Mouse (Mus musculus) embryonic facial prominence, embryonic 12.5 days (tissue): ENCODE measurements around the gene Tanc2. TPM values are rescaled to one million over a fixed set of nuclear protein-coding genes. Genes with fewer than 3 reads are reported as not detected.

Experiments used
- ATAC-seq: fragments of 200-750 bp; cut with Nextera tagmentation; 2 replicates; pipeline ENCODE4 v1.8.0; 2017; ENCODE audit not compliant: insufficient number of reproducible peaks, insufficient read depth, low FRiP score, low TSS enrichment
- H3K27ac ChIP-seq: fragments of 300-500 bp; sonication (generic); 2 replicates; pipeline ENCODE4 v1.5.1; 2016; ENCODE audit warnings: mild to moderate bottlenecking
- H3K27me3 ChIP-seq: fragments of 300-500 bp; sonication (generic); 2 replicates; pipeline ENCODE4 v1.6.1; 2016; ENCODE audit warnings: mild to moderate bottlenecking, moderate library complexity
- H3K36me3 ChIP-seq: fragments of 300-500 bp; sonication (generic); 2 replicates; pipeline ENCODE4 v1.6.1; 2016; ENCODE audit warnings: mild to moderate bottlenecking
- H3K4me1 ChIP-seq: fragments of 300-500 bp; sonication (generic); 2 replicates; pipeline ENCODE4 v1.6.1; 2016
- H3K4me2 ChIP-seq: fragments of 300-500 bp; sonication (generic); replicated peaks from 2 replicates; pipeline ENCODE4 v1.6.1; 2016; ENCODE audit warnings: mild to moderate bottlenecking, moderate library complexity
- H3K4me3 ChIP-seq: fragments of 300-500 bp; sonication (generic); 2 replicates; pipeline ENCODE4 v1.5.1; 2016; ENCODE audit warnings: mild to moderate bottlenecking
- H3K9ac ChIP-seq: fragments of 300-500 bp; sonication (generic); 2 replicates; pipeline ENCODE4 v1.6.1; 2016; ENCODE audit warnings: mild to moderate bottlenecking, moderate library complexity
- H3K9me3 ChIP-seq: fragments of 300-500 bp; sonication (generic); 2 replicates; pipeline ENCODE4 v1.6.1; 2016; ENCODE audit warnings: mild to moderate bottlenecking, moderate library complexity
- WGBS: fragments of 180-500 bp; shearing (Covaris S2); methylation state at CpG from one replicate; pipeline ENCODE4 v1.1.7; 2016; 5-methylcytosine and 5-hydroxymethylcytosine counted together
- polyA plus RNA-seq: library from polyadenylated mRNA; unstranded; fragments of >200 nt; fragmentation: Nextera tagmentation; extraction: Ambion mirVana; gene quantifications from 2 replicates; pipeline ENCODE4 v1.2.1, GENCODE M21; 2016

Gene Tanc2
- polyA plus RNA-seq, 1 experiment from 2014 or later, result 12.9 TPM

DNA sequence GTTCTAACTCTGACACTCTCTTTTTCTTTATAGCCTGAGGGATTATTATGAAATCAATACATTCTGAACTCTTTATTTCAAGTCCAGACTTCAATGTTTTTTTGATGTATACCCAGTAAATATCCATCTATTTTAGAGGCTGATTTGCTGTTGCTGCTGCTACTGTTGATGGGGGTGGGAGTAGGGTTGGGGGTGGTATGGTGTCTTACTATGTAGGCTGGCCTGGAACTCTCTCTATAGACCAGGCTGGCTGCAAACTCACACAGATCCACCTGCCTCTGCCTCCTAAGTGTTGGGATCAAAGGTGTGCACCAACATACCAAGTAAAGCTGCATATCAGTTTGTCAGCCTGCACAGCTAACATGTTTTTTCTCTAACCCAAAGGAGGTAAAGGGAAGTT lies 321.4 kb downstream of the Tanc2 start:
- no peak overlapping the region for H3K4me2 ChIP-seq
- no peaks in the 10 kb centered on the region for H3K27me3 ChIP-seq
- no peak overlapping the region for H3K27ac ChIP-seq
- no peak overlapping the region for H3K4me3 ChIP-seq
- H3K4me1 ChIP-seq, result no peaks in the 10 kb centered on the region
- no peaks in the 10 kb centered on the region for H3K9me3 ChIP-seq
- no peak overlapping the region for H3K9ac ChIP-seq
- H3K36me3 ChIP-seq, result 0 out of 2 replicates have a peak, but pooled peaks cover 5% of the 10 kb centered on the region
- ATAC-seq, result no peak

DNA sequence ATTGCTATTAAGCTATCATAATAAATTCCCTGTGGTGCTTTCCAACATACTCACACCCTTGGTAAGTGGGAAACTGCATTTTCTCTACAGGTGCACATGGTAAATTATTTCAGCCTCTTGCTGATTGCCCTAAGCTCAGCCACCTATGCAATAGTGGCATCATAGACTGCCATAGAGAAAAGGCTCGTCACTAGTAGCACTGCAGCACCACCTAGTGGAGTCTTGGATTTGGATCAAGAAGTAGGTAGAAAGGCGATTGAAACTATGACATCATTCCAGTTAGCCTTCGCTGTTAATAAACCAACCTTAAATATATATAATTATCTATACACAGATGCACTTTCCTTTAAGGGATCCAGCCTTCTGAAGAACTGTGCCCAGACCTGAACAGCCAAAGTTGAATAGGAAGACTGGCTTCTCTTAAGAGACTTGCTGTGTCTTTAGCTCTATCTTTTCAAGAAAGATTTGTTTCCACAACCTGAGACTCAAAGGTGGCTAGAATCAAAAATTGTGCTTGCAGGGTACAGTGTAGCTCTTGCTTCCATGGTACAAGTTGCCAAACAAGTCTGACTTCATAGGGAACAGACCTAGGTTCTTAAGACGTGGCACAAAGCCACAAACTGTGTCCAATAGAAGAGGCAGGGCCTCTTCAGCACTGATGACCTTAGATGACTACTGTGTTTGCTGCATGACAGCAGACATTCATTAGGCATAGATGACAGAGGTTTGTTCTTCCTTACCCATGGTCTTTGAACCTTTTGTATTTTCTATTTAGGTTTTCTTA lies 322.0 kb downstream of the Tanc2 start:
- Histone ChIP-seq H3K4me2 (no peak overlapping the region), H3K27ac (no peak overlapping the region), H3K4me1 (no peaks in the 10 kb centered on the region), H3K27me3 (no peaks in the 10 kb centered on the region), H3K4me3 (no peak overlapping the region), H3K9me3 (no peaks in the 10 kb centered on the region), H3K9ac (no peak overlapping the region), H3K36me3 (0 out of 2 replicates have a peak, but pooled peaks cover 8% of the 10 kb centered on the region)
- 31% methylated on average over 4 of the region's 4 CpGs for whole genome bisulfite sequencing
- no peak for ATAC-seq

DNA sequence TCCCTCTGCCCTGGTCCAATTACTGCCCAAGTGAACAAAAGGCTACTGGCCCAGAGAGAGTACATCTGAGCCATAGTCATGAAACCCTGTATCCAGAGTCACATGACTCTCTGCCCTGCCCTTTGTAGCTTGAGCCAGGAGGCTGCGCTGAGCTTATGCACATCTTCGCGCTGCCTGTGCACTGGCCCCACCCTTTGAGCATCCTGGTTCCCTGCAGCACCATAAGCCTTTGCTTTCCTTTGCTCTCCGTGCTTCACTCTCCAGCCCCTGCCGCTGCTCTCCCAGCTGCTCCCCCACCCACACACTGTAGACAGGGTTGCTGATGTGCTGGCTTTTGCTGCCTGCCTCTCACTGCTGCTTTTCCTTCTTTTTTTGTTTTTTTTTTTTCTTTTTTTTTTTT lies 323.8 kb downstream of the Tanc2 start:
- Histone ChIP-seq H3K4me3 (no peak overlapping the region), H3K27me3 (no peaks in the 10 kb centered on the region), H3K36me3 (0 out of 2 replicates have a peak, but pooled peaks cover 15% of the 10 kb centered on the region), H3K4me2 (no peak overlapping the region), H3K27ac (no peak overlapping the region), H3K9me3 (no peaks in the 10 kb centered on the region), H3K9ac (no peak overlapping the region), H3K4me1 (no peaks in the 10 kb centered on the region)
- 57% methylated on average over 5 of the region's 5 CpGs for WGBS
- no peak for ATAC-seq

DNA sequence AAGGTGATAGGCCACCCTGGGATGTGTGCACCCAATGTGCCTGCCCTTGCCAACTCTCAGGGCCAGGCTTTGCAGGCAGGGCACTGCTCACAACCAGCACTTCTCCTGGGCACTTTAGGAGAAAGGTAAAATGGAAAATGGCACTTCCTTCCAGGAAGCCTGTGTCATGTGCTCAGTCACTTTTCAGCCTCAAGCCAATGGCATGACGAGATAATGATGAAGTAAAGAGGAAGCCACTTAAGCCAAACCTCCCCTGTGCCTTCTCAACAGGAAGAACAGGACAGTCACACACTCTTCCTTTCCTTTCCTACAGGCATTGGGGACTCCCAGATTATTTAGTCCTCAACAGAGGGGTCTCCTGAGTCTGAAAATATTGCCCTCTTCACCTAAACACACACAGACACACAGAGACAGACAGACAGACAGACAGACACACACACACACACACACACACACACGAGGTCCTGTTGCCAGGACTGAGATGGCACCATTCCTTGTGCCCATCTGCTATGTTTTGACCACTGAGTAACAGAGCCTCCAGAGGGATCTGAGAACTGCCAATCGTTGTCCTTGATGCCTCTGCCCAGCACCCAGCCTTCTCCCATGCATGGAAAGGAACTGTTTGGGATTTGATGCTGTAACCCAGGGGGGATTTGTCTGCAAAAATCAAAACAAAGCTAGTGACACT lies 330.5 kb downstream of the Tanc2 start:
- WGBS, result 78% methylated on average over 3 of the region's 3 CpGs
- H3K36me3 ChIP-seq, result peaks cover 44% of the 10 kb centered on the region
- no peak overlapping the region for H3K27ac ChIP-seq

DNA sequence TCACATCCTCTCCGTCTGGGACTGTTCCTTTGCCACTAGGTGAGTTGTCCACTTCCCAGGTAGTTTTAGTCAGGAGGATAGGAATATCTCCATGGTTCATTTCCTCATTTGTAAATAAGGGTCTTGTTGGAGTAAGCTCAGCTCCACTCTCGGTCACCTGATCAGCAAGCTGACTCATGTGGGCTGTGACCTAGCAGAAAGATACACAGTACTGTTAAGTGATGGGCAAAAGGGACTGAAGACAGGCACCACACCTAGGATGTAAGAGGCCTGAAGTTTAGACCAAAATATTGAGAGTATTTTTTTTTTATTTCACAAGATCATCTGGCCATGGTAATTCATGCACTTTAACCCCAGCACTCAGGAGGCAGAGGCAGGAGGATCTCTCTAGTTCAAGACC lies 331.1 kb downstream of the Tanc2 start:
- ATAC-seq, result no peak
- H3K9me3 ChIP-seq, result no peaks in the 10 kb centered on the region

More for the DNA sequence above, 330.5 kb downstream of the Tanc2 start:
- no peak for ATAC-seq
- no peaks in the 10 kb centered on the region for H3K9me3 ChIP-seq
- no peak overlapping the region for H3K4me3 ChIP-seq
- no peak overlapping the region for H3K9ac ChIP-seq
- no peaks in the 10 kb centered on the region for H3K4me1 ChIP-seq
- no peaks in the 10 kb centered on the region for H3K27me3 ChIP-seq
- H3K4me2 ChIP-seq, result no peak overlapping the region

DNA sequence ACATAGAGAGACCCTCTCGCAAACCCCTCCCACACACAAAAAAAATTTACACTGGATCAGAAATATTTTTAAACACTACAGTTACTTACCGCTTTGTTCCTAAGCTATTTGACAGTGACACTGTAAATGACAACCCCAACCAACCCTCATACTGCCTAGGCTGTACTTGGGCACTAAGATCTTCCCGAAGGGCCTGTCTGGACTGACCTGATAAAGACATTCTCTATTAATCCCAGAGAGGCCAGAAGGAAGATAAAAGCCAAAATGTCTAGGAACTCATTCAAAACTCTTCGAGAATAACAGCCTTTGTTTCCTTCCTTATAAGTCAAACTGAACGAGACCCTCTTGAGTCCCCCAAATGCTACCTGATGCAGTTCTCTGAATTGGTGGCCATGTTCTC lies 331.5 kb downstream of the Tanc2 start:
- no peak overlapping the region for H3K4me3 ChIP-seq
- H3K9me3 ChIP-seq, result no peaks in the 10 kb centered on the region
- ATAC-seq, result no peak
- 95% methylated on average over 5 of the region's 5 CpGs for WGBS
- peaks cover 41% of the 10 kb centered on the region for H3K36me3 ChIP-seq
- H3K4me2 ChIP-seq, result no peak overlapping the region
- no peaks in the 10 kb centered on the region for H3K27me3 ChIP-seq
- H3K27ac ChIP-seq, result no peak overlapping the region
- no peak overlapping the region for H3K9ac ChIP-seq
- H3K4me1 ChIP-seq, result no peaks in the 10 kb centered on the region

More for the DNA sequence above, 331.1 kb downstream of the Tanc2 start:
- H3K9ac ChIP-seq, result no peak overlapping the region
- no peaks in the 10 kb centered on the region for H3K27me3 ChIP-seq
- WGBS, result 93% methylated on average over 2 of the region's 2 CpGs
- no peak overlapping the region for H3K27ac ChIP-seq
- H3K4me2 ChIP-seq, result no peak overlapping the region
- H3K4me3 ChIP-seq, result no peak overlapping the region
- H3K36me3 ChIP-seq, result peaks cover 44% of the 10 kb centered on the region
- no peaks in the 10 kb centered on the region for H3K4me1 ChIP-seq

DNA sequence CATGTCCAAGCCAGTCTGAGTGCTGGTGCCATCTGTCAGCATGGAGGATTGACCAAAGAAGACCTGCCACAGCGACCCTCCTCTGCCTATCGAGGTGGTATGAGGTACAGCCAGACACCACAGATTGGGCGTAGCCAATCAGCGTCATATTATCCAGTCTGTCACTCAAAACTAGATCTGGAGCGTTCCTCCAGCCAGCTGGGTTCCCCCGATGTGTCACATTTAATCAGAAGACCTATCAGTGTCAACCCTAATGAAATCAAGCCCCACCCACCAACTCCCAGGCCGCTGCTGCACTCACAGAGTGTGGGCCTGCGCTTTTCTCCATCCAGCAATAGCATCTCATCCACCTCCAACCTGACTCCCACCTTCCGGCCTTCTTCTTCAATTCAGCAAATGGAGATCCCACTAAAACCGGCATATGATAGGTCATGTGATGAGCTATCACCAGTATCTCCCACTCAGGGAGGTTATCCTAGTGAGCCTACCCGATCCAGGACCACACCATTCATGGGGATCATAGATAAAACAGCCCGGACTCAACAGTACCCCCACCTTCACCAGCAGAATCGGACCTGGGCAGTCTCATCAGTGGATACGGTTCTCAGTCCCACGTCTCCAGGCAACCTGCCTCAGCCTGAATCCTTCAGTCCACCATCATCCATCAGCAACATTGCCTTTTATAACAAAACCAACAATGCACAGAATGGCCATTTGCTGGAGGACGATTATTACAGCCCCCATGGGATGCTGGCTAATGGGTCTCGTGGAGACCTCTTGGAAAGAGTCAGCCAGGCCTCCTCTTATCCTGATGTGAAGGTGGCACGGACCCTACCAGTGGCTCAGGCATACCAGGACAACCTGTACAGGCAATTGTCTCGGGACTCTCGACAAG lies 333.2 kb downstream of the Tanc2 start:
- WGBS, result 90% methylated on average over 20 of the region's 20 CpGs
- Histone ChIP-seq H3K4me1 (no peaks in the 10 kb centered on the region), H3K27me3 (no peaks in the 10 kb centered on the region), H3K4me2 (no peak overlapping the region), H3K4me3 (no peak overlapping the region), H3K9me3 (no peaks in the 10 kb centered on the region), H3K9ac (no peak overlapping the region), H3K36me3 (peaks cover 33% of the 10 kb centered on the region), H3K27ac (no peak overlapping the region)
- no peak for ATAC-seq

DNA sequence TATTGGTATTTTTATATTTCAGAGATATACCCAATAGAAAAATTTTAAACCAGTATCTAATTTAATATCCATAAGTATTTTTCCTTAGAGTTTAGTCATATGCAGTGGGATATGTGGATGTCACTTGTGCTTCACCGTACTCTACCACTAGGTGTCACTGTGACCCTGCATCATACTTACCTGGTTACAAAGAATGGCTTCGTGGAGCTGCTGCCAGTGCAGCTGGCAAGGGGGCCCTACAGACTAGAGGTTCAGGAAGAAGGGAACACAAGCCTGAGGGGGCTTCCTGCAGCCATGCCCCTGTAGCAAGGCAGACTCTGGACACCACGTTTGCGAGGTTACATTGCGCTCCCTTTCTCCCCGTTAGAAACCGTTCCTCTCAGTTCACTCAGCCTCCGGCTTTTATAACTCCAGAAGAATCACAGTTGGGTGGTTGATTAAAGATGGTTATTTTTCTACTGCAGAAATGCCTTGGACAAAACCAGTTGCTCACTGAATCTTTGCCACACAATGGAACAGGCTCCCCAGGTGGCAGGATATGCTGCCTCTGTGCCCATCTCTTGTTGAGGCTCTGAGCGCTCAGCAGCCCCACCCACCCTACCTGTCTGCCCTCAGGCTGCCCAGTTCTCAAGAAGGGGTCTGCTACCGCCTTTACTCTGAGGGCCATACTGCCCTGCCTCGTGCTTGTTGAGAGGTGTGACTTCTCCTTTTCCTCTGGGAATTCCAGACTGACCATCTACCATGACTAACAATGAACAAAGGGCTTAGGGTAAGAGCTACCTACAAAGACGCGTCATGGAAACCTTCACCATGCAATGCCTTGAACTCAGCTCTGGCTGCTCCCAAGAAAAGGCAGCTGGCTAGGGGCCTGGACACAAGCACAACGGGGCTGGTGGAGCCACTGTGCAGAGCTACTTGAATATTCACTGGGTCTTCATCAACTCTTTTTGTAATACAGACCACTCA lies 337.6 kb downstream of the Tanc2 start:
- Histone ChIP-seq H3K36me3 (peaks cover 10% of the 10 kb centered on the region), H3K9ac (no peak overlapping the region), H3K4me1 (no peaks in the 10 kb centered on the region), H3K27ac (no peak overlapping the region), H3K4me3 (no peak overlapping the region), H3K4me2 (no peak overlapping the region), H3K27me3 (no peaks in the 10 kb centered on the region), H3K9me3 (no peaks in the 10 kb centered on the region)
- WGBS, result 54% methylated on average over 14 of the region's 14 CpGs
- ATAC-seq, result no peak

DNA sequence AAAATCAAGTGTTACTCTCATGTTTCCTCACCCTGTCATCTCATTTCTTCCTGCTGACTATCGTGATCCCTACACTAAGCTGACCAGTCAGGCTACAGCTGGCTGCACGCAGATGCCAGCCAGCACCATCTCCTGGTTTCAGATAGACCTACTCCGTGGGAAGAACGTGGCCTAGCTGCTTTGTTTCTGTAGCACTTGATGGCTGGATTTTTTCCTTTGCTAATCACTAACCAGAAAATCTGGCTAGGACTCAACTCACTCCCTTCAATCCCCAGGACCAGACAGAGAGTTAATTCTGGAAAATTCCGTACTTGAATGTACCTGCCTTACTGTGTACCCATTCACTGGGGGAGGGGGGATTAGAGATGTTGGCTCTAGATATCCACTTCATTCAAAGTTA lies 338.4 kb downstream of the Tanc2 start:
- Histone ChIP-seq H3K9me3 (no peaks in the 10 kb centered on the region), H3K27me3 (no peaks in the 10 kb centered on the region), H3K4me3 (no peak overlapping the region), H3K4me2 (no peak overlapping the region), H3K9ac (no peak overlapping the region), H3K36me3 (peaks cover 3% of the 10 kb centered on the region), H3K4me1 (no peaks in the 10 kb centered on the region), H3K27ac (no peak overlapping the region)
- 68% methylated on average over 5 of the region's 5 CpGs for WGBS
- ATAC-seq, result no peak

DNA sequence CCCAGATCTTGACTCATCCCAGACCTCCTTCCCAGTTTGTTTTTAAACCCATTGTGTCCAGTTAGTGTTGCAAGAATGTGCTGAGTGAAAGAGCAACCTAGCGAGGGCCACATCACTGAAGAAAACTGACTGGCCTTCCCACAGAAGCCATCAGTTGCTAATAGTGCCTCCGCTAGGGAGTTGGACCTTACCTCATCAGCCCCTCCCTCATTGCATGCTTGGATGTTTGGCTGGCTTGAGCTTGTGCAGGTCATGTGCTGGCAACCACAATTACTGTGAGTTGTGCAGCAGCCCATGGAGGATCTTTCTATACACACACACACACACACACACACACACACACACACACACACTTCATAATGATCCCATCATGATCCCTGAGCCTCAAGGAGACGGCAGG lies 341.6 kb downstream of the Tanc2 start:
- Histone ChIP-seq H3K4me2 (no peak overlapping the region), H3K36me3 (no peaks in the 10 kb centered on the region), H3K9ac (no peak overlapping the region), H3K4me1 (peaks cover 3% of the 10 kb centered on the region; the same call in 1 of the 2 replicates), H3K4me3 (no peak overlapping the region), H3K27me3 (no peaks in the 10 kb centered on the region), H3K9me3 (no peaks in the 10 kb centered on the region), H3K27ac (no peak overlapping the region)
- 84% methylated on average over 3 of the region's 3 CpGs for WGBS
- no peak for ATAC-seq

DNA sequence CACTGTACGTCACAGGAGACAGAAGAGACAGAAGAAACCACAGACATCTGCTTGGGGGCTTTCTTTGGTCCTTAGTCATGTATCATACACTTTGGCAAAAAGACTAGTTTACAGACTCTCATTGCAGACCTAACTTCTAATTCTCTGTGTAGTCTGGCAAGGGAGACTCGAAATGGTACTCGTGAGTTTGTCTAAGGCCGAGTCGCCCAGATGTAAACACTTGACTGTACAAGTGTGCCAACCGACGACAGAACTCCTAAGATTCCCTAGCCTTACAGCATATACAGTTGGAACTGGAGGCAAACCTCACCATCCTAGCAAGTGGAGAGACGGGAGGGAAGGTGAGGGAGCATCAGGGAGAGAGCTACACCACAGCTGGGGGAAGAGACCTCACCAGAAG lies 344.0 kb downstream of the Tanc2 start:
- H3K27ac ChIP-seq, result no peak overlapping the region
- ATAC-seq, result no peak
- H3K27me3 ChIP-seq, result peaks cover 3% of the 10 kb centered on the region; the same call in 1 of the 2 replicates
- H3K36me3 ChIP-seq, result no peaks in the 10 kb centered on the region
- 88% methylated on average over 8 of the region's 8 CpGs for WGBS
- no peak overlapping the region for H3K4me2 ChIP-seq
- no peaks in the 10 kb centered on the region for H3K9me3 ChIP-seq
- no peak overlapping the region for H3K9ac ChIP-seq
- peaks cover 3% of the 10 kb centered on the region; the same call in 1 of the 2 replicates for H3K4me1 ChIP-seq
- no peak overlapping the region for H3K4me3 ChIP-seq
